Mouse (Mus musculus): Measurements from ENCODE around the gene Lsm2.
"Not testable (repeated sequence)": the region's sequence is repeated elsewhere in the genome, so short reads cannot be mapped to it uniquely, and the experiment has no call there.

Gene Lsm2

GRCm38 (mm10) chr17:34981690-34982180, at the start of gene Lsm2:
TSS of gene Lsm2 (plus strand) at chr17:34981862.
- peak; percentile 91 to 94 for DNase-seq (ENCODE audit: low spot score in 2 of 2)

GRCm38 (mm10) chr17:34932287-34932686, 49.4 kb upstream of the Lsm2 start:
- no peak for DNase-seq (ENCODE audit: low spot score in 2 of 2)

GRCm38 (mm10) chr17:34934031-34934430, 47.6 kb upstream of the Lsm2 start:
- peak; percentile 33 to 44 for DNase-seq (ENCODE audit: low spot score in 2 of 2)

- DNase-seq (ENCODE audit: low spot score in 2 of 2): no peak
Observed at GRCm38 (mm10) chr17:34934830-34935229, 46.8 kb upstream of the Lsm2 start.

GRCm38 (mm10) chr17:34937960-34938505, 43.6 kb upstream of the Lsm2 start:
- DNase-seq (ENCODE audit: low spot score in 2 of 2): no peak

- DNase-seq (ENCODE audit: low spot score in 2 of 2): no peak
Observed at GRCm38 (mm10) chr17:34941344-34942041, 40.2 kb upstream of the Lsm2 start.

- no peak for DNase-seq (ENCODE audit: low spot score in 2 of 2)
Observed at GRCm38 (mm10) chr17:34943128-34943815, 38.4 kb upstream of the Lsm2 start.

- no peak for DNase-seq (ENCODE audit: low spot score in 2 of 2)
Observed at GRCm38 (mm10) chr17:34944362-34944761, 37.3 kb upstream of the Lsm2 start.

- DNase-seq (ENCODE audit: low spot score in 2 of 2): no peak
Observed at GRCm38 (mm10) chr17:34946486-34947140, 35.0 kb upstream of the Lsm2 start.

- no peak for DNase-seq (ENCODE audit: low spot score in 2 of 2)
Observed at GRCm38 (mm10) chr17:34947606-34948005, 34.1 kb upstream of the Lsm2 start.

- not testable (repeated sequence) for DNase-seq (ENCODE audit: low spot score in 2 of 2)
Observed at GRCm38 (mm10) chr17:34948721-34949552, 32.7 kb upstream of the Lsm2 start.

GRCm38 (mm10) chr17:34949553-34949969, 32.1 kb upstream of the Lsm2 start:
- DNase-seq (ENCODE audit: low spot score in 2 of 2): no peak

- DNase-seq (ENCODE audit: low spot score in 2 of 2): no peak
Observed at GRCm38 (mm10) chr17:34950514-34951455, 30.9 kb upstream of the Lsm2 start.

GRCm38 (mm10) chr17:34951636-34952377, 29.9 kb upstream of the Lsm2 start:
- DNase-seq (ENCODE audit: low spot score in 2 of 2): peak; percentile 56

GRCm38 (mm10) chr17:34952378-34953040, 29.2 kb upstream of the Lsm2 start:
- peak; percentile 73 to 74 for DNase-seq (ENCODE audit: low spot score in 2 of 2)

GRCm38 (mm10) chr17:34953258-34953657, 28.4 kb upstream of the Lsm2 start:
- DNase-seq (ENCODE audit: low spot score in 2 of 2): no peak

GRCm38 (mm10) chr17:34953904-34954303, 27.8 kb upstream of the Lsm2 start:
- DNase-seq (ENCODE audit: low spot score in 2 of 2): no peak

- no peak for DNase-seq (ENCODE audit: low spot score in 2 of 2)
Observed at GRCm38 (mm10) chr17:34954831-34955230, 26.8 kb upstream of the Lsm2 start.

GRCm38 (mm10) chr17:34955884-34956283, 25.8 kb upstream of the Lsm2 start:
- DNase-seq (ENCODE audit: low spot score in 2 of 2): no peak
